Mouse (Mus musculus) G1E (cell line): Measurements from ENCODE around the gene Ythdf1. TPM values are rescaled to one million over a fixed set of nuclear protein-coding genes. Genes with fewer than 3 reads are reported as not detected.

Experiments used
- ATAC-seq: 2 replicates; pipeline ENCODE4 v1.8.0; 2016; ENCODE audit warnings: mild to moderate bottlenecking; ENCODE audit not compliant: insufficient number of reproducible peaks, poor library complexity, low FRiP score, severe bottlenecking; ENCODE audit errors: extremely low read depth
- DNase-seq: peaks from one replicate; pipeline ENCODE4 v3.0.0; 2012; ENCODE audit warnings: low spot score
- H3K27me3 ChIP-seq: 2 replicates; pipeline ENCODE4 v1.6.1; 2012; ENCODE audit warnings: mild to moderate bottlenecking, low read length, inconsistent platforms; ENCODE audit not compliant: insufficient read depth
- H3K36me3 ChIP-seq: replicated peaks from 2 replicates; pipeline ENCODE3; 2012; ENCODE audit warnings: mild to moderate bottlenecking, inconsistent platforms
- H3K4me1 ChIP-seq: 2 replicates; pipeline ENCODE4 v1.6.1; 2012; ENCODE audit warnings: low read depth, low read length, inconsistent platforms, mixed read lengths; ENCODE audit not compliant: insufficient read depth
- H3K4me3 ChIP-seq: 2 replicates; pipeline ENCODE4 v1.5.1; 2012; ENCODE audit warnings: low read depth, mild to moderate bottlenecking, inconsistent platforms, low read length, moderate library complexity, mixed read lengths
- H3K9me3 ChIP-seq: replicated peaks from 2 replicates; pipeline ENCODE4 v1.6.1; 2012; ENCODE audit warnings: inconsistent platforms
- CTCF ChIP-seq: IDR thresholded peaks from 2 replicates; pipeline ENCODE4 v1.5.1; 2012; ENCODE audit warnings: low read depth, low read length, inconsistent platforms, mixed read lengths
- GATA1 ChIP-seq: IDR thresholded peaks from 2 replicates; pipeline ENCODE4 v1.6.1; 2012; ENCODE audit warnings: borderline replicate concordance, low read length, inconsistent platforms, mixed read lengths
- GATA2 ChIP-seq: IDR thresholded peaks from 2 replicates; pipeline ENCODE4 v1.6.1; 2012; ENCODE audit warnings: low read depth, low read length, inconsistent platforms, borderline replicate concordance
- POLR2AphosphoS5 ChIP-seq: IDR thresholded peaks from 2 replicates; pipeline ENCODE4 v1.6.1; 2012; ENCODE audit warnings: low read depth, low read length, inconsistent platforms; ENCODE audit not compliant: insufficient replicate concordance
- TAL1 ChIP-seq: conservative IDR thresholded peaks from 2 replicates; pipeline ENCODE4 v1.6.1; 2012; ENCODE audit warnings: low read depth, low read length, inconsistent platforms, mixed read lengths
- polyA plus RNA-seq: library from polyadenylated mRNA; stranded (reverse); fragments of >175 nt; gene quantifications from 2 replicates; pipeline ENCODE4 v1.2.3, GENCODE M21; 2012
- total RNA-seq, 2 experiments: library from RNA; stranded (forward) in 1 of 2; stranded (reverse) in 1 of 2; fragments of 200-1000 nt in 1 of 2; fragments of >200 nt in 1 of 2; fragmentation: Nextera tagmentation in 1 of 2; gene quantifications; 2 replicates each; pipeline ENCODE4 v1.2.3; 2014 to 2017

Gene Ythdf1
- total RNA-seq (2014; fragmentation: Nextera tagmentation) = 90.2 and 96.6 TPM in 2 replicates
- 24.6 and 26.3 TPM in 2 replicates for total RNA-seq (2017)
- 72.5 and 87.0 TPM in 2 replicates for polyA plus RNA-seq

- Histone ChIP-seq H3K9me3 (no peaks in the 10 kb centered on the region), H3K4me1 (peaks cover 23% of the 10 kb centered on the region), H3K36me3 (peaks cover 34% of the 10 kb centered on the region), H3K4me3 (peak within 1 kb of the TSS; percentile 95), H3K27me3 (peaks cover 9% of the 10 kb centered on the region)
- DNase-seq = peak; percentile 95
- peak; percentile 89 for ATAC-seq
- TF ChIP-seq TAL1 = no peak
- no peak for TF ChIP-seq CTCF
- no peak for TF ChIP-seq POLR2AphosphoS5
- no peak for TF ChIP-seq GATA2
- no peak for TF ChIP-seq GATA1
Measured at GRCm38 (mm10) chr2:180920810-180921400, at the start of gene Ythdf1. TSS of gene Ythdf1 (minus strand) at chr2:180920949.

GRCm38 (mm10) chr2:180967010-180967763, 46.4 kb upstream of the Ythdf1 start, which contains the start of gene Arfgap1:
TSS of gene Arfgap1 (plus strand) at chr2:180967225.
- H3K4me3 ChIP-seq = peak within 1 kb of the TSS; percentile 85
- peaks cover 36% of the 10 kb centered on the region for H3K36me3 ChIP-seq
- H3K9me3 ChIP-seq = no peaks in the 10 kb centered on the region
- peaks cover 31% of the 10 kb centered on the region for H3K4me1 ChIP-seq
- DNase-seq (peak; percentile 98), ATAC-seq (peak; percentile 90)
- H3K27me3 ChIP-seq = peaks cover 2% of the 10 kb centered on the region; the same call in 1 of the 2 replicates
- TF ChIP-seq GATA2 (no peak), GATA1 (no peak), POLR2AphosphoS5 (no peak), CTCF (no peak)

- DNase-seq (peak; percentile 14), ATAC-seq (no peak)
Measured at GRCm38 (mm10) chr2:180966092-180966882, 45.5 kb upstream of the Ythdf1 start.

GRCm38 (mm10) chr2:180963956-180964355, 43.2 kb upstream of the Ythdf1 start:
- Histone ChIP-seq H3K9me3 (no peaks in the 10 kb centered on the region), H3K36me3 (peaks cover 4% of the 10 kb centered on the region), H3K27me3 (peaks cover 22% of the 10 kb centered on the region), H3K4me3 (no peak overlapping the region), H3K4me1 (peaks cover 23% of the 10 kb centered on the region)
- ATAC-seq (peak; percentile 26; the same call in 1 of the 2 replicates), DNase-seq (peak; percentile 60)
- TF ChIP-seq CTCF = peak; percentile 95
- TF ChIP-seq GATA1 = no peak

More at GRCm38 (mm10) chr2:180966092-180966882, 45.5 kb upstream of the Ythdf1 start:
- Histone ChIP-seq H3K4me3 (peak overlapping the region; percentile 85), H3K4me1 (peaks cover 28% of the 10 kb centered on the region), H3K27me3 (peaks cover 6% of the 10 kb centered on the region; the same call in 1 of the 2 replicates), H3K9me3 (no peaks in the 10 kb centered on the region), H3K36me3 (peaks cover 27% of the 10 kb centered on the region)
- no peak for TF ChIP-seq CTCF
- TF ChIP-seq GATA1 = no peak

GRCm38 (mm10) chr2:180962616-180963308, 42.0 kb upstream of the Ythdf1 start:
- DNase-seq (no peak), ATAC-seq (no peak)
- no peak for TF ChIP-seq TAL1
- no peak for TF ChIP-seq CTCF
- TF ChIP-seq GATA2 = no peak
- no peak for TF ChIP-seq GATA1
- no peak for TF ChIP-seq POLR2AphosphoS5
- H3K4me1 ChIP-seq = peaks cover 17% of the 10 kb centered on the region
- H3K4me3 ChIP-seq = no peak overlapping the region
- peaks cover 30% of the 10 kb centered on the region for H3K27me3 ChIP-seq
- H3K36me3 ChIP-seq = no peaks in the 10 kb centered on the region
- no peaks in the 10 kb centered on the region for H3K9me3 ChIP-seq
